Mouse (Mus musculus) cerebellum, adult 9-10 months (tissue): ENCODE data around the gene Zfp704.
A peak's percentile ranks its signal among the peaks of the same experiment; 100 is the strongest.

Experiments used
- DNase-seq: peaks from one replicate; pipeline ENCODE4 v3.0.0; 2022

Zfp704 gene

DNA sequence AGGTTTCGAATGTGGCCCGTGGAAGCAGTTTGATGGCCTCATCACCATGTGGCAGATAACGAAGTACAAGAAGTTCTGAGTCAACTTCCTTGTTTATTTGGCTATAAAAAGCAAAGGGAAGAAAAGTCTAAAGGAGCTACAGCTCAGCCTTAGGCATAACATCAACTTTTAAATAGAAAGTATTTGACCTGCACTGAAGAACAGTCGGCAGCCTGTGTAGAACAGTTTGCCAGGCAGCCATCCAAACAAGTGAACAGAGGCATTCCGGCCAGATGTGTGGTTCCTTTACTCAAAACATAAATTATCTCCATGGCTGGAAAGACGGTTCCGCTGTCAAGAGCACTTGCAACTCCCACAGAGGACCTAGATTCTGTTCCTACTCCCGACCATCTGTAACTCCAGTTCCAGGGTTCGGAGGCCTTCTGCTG, 202.8 kb downstream of the Zfp704 start:
- DNase-seq = no peak

DNA sequence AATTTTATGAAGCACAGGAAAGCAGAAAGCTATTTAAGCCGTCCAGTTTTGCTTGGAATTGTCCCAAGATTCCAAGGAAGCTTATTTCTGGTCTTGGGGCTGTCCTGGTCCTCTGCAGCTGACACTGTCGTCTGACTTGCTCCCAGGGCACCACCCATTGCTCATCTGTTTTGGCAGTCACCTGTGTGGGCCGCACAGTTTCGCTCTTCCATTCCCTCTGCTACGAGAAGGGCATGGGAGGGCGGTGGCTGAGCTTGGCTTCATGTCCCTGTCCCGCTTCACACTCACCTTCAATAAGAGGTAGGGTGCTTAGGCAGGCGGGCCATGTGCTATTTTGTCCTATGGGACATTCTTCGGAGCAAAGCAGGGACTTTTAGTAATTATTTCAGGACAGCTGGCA, 204.5 kb downstream of the Zfp704 start:
- DNase-seq = no peak

DNA sequence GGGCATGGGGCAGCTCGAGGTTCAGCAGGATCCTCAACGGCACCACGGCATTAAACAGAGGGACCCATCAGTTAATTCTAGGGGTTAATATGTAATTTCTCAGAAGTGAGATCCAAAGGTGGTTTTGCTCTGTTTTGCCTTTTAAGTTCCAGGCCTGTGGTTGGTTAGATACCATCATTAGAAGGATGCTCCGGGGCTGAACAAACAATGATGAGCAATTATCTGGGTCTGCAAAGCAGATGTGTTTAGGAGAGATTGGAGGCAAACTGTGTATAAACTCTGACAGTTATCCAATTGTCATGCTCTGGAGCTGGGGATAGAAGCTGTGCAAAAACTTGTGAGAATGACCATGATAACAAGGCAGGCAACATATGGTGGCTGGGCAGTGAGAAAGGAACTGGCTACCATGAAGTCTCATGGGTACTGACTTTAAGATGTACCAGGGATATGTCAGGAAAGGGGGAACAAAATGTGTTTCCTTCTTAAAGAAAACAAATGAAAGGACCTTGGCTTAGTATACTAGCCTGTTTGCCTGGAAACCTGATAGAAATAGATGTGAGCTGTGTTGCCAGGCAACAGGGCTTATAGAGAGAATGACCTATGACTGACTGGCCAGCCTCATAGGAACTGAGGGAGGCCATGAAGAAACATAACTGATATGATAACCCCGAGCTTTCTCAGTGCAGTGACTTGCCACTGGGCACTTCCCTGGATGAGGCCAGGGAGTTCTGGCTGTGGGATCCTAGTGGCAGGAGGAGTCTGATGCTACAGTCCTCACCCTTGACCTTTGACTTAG, 206.4 kb downstream of the Zfp704 start:
- DNase-seq = no peak

DNA sequence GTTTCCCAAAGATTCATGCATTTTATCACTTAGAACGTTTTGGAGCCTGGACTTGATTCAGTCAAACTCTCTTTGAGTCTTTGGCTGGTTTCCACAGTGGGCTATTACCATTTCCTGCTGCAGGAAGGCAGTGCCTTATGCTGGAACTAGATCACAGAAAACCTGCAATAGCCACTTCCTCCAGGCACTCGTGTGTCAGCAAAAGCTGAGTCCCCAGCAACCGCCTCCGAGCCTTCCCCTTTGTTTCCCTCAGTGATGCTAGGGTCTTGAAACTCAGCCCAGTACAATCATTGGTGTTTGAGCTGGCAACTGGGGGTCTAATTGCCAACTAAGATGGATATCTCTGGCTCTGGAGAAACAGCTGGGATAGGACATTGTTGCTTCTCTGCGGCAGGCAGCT, 207.0 kb downstream of the Zfp704 start:
- no peak for DNase-seq

DNA sequence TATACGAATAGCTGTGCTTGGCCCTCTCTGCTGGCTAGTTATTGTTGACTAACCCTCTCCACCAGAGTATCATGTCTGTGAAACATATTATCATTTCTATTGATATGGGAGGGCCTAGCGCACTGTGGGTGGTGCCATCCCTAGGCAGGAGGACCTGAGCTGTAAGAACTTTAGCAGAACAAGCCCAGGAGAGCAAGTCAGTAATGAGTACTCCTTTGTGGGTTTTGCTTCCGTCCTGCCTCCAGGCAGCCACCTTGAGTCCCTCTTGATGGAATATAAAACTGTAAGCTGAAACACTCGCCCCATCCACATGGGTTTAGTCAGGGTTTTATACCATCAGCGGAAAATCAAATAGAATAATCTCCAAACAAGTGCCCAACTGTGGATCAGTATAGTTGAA, 207.5 kb downstream of the Zfp704 start:
- no peak for DNase-seq

DNA sequence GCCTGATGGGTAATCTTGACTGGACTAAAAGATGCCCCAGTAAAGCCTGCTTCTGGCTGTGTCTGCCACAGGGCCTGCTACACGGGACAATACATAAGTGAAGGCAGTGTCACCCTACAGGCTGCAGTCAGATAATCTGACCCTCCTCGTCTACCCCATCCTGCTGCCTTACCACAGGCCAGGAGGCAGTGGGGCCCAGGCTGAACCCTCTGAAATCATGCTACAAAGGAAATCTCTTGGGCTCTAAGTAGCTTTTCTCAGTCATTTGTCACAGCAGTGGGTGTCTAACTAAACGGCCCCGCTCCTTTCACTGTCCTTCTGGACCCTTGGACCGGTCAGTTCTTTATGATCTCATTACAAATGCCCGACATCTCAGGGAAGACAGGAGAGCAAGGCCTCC, 208.2 kb downstream of the Zfp704 start:
- no peak for DNase-seq

DNA sequence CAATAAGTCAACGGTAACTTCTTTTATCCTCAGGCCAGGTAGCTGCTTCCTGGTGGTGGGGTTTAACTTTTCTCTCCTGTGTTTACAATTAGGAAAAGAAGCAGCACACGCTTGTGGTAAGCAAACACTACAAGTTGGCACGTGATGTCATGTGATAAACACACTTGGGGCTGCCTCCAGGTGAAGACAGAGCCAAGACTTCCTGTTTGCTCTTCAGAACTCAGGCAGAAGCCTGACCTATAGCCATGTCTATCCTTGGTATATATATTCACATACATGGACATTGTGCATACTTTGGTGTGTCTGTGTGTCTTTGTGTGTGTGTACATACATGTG, 209.0 kb downstream of the Zfp704 start:
- no peak for DNase-seq

DNA sequence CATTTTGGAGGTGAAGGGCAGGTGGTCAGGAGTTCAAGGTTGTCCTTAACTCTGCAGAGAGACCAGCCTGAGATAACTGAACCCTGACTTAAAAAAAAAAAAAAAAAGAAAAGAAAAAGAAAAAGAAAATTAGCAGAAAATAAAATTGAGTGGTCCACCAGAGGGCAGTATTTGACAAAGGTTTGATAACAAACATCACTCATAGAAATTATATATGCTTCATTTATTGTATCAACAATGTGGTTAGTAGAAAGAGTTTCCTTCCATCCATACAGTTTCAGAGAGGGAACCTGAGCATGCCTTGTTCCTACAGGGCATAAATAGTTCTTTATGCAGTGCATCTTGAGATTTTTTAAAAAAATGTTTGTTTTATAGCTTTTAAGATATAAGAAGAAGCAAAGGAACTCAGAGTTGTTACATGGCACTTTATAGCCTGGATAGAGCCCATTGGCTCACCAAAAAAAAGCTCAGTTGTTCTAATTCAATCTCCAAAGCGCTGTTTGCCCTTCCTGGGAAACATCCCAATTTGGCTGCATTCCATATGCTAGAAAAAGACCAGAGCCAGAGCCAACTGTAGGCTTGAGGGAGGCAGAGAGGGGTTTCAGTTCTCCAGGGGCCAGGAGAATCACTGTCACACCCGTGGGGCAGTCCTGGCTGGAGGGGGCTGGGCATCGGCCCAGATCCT, 209.5 kb downstream of the Zfp704 start:
- peak; percentile 65 for DNase-seq

DNA sequence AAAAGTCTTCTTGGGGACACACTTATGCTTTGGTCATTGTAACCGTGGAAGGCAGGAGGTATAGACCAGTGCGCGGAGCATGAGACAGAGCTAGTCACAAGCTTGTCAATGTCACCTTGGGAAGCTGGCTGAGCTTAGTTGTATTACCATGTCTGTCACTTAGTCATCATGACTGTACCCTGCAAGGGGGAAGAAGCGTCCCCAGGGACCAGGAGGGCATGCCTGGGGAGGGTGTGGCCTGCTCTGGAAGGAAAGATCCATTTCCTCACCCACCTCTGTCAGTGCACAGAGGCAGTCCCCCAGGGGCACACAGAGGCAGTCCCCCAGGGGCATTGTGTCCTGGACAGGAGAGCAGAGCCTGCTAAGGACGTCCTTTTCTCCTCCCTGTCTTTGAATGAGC, 211.6 kb downstream of the Zfp704 start:
- no peak for DNase-seq
